Mouse (Mus musculus): ENCODE data around the gene Gng5. TPM values are rescaled to one million over a fixed set of nuclear protein-coding genes. Genes with fewer than 3 reads are reported as not detected.

Gene Gng5
- total RNA-seq, 4 experiments from 2014 or later, result 42.1 to 67.4 (median 54.4) TPM

- DNase-seq (ENCODE audit: low spot score in 2 of 2), result no peak
Measured at GRCm38 (mm10) chr3:146540521-146541273, 41.1 kb downstream of the Gng5 start.

- no peak for DNase-seq (ENCODE audit: low spot score in 2 of 2)
Measured at GRCm38 (mm10) chr3:146543632-146544031, 44.0 kb downstream of the Gng5 start.

GRCm38 (mm10) chr3:146554816-146555215, 55.2 kb downstream of the Gng5 start:
- no peak for DNase-seq (ENCODE audit: low spot score in 2 of 2)

Other genes with a start within 250 kb of the Gng5 start
- 100 to 1,000 TPM in 3 of 4 experiments, 10 to 100 TPM in 1; 98.2 to 108 (median 102) TPM for gene Ssx2ip, start 95.2 kb upstream of the Gng5 start, total RNA-seq (2022)
- 10 to 100 TPM in 1 of 4 experiments, 1 to 10 TPM in 3; 6.8 to 11.4 (median 9.0) TPM for gene Ctbs, start 50.0 kb upstream of the Gng5 start, total RNA-seq (2022)
- 1 to 10 TPM; 2.4 to 4.3 (median 2.6) TPM for gene Spata1, start 54 bp upstream of the Gng5 start, total RNA-seq (2022)
- 10 to 100 TPM; 17.6 to 18.8 (median 18.3) TPM for gene Rpf1, start 21.6 kb downstream of the Gng5 start, total RNA-seq (2022)
- under 1 TPM; 0.13 to 0.89 (median 0.24) TPM for gene Uox, start 70.6 kb downstream of the Gng5 start, total RNA-seq (2022)
- not detected for gene Dnase2b, start 115.8 kb downstream of the Gng5 start, total RNA-seq (2022)
- under 1 TPM in 1 of 4 experiments, not detected in 3; 0.22 TPM for gene 4930503B20Rik, start 151.5 kb downstream of the Gng5 start, total RNA-seq (2022)
- gene Samd13, start 185.8 kb downstream of the Gng5 start, total RNA-seq (2022), result under 1 TPM in 2 of 4 experiments, not detected in 2; 0.45 to 0.63 TPM